Mouse (Mus musculus) heart, postnatal 0 days (tissue): ENCODE measurements around the gene Rbfox3. TPM values are rescaled to one million over a fixed set of nuclear protein-coding genes. Genes with fewer than 3 reads are reported as not detected.
A peak's percentile ranks its signal among the peaks of the same experiment; 100 is the strongest.

Experiments
- ATAC-seq: fragments of 200-750 bp; cut with Nextera tagmentation; 2 replicates; pipeline ENCODE4 v1.8.0; 2017; ENCODE audit warnings: low read depth, moderate number of reproducible peaks, moderate library complexity; ENCODE audit not compliant: insufficient read depth
- DNase-seq: peaks from one replicate; pipeline ENCODE4 v3.0.0-alpha.2; 2016; ENCODE audit warnings: low spot score
- H3K27ac ChIP-seq: fragments of 300-500 bp; sonication (generic); 2 replicates; pipeline ENCODE4 v1.5.1; 2014; ENCODE audit warnings: low read depth, mild to moderate bottlenecking
- H3K27me3 ChIP-seq: fragments of 300-500 bp; sonication (generic); 2 replicates; pipeline ENCODE4 v1.6.1; 2014; ENCODE audit warnings: low read length, mixed read lengths; ENCODE audit not compliant: control insufficient read depth, insufficient read depth
- H3K36me3 ChIP-seq: fragments of 300-500 bp; sonication (generic); replicated peaks from 2 replicates; pipeline ENCODE4 v1.6.1; 2014; ENCODE audit warnings: low read length, mixed read lengths; ENCODE audit not compliant: control insufficient read depth, insufficient read depth
- H3K4me1 ChIP-seq: fragments of 300-500 bp; sonication (generic); 2 replicates; pipeline ENCODE4 v1.6.1; 2014; ENCODE audit warnings: antibody characterized with exemption; ENCODE audit not compliant: control insufficient read depth, insufficient read depth
- H3K4me2 ChIP-seq: fragments of 300-500 bp; sonication (generic); 2 replicates; pipeline ENCODE4 v1.6.1; 2014; ENCODE audit warnings: low read depth, mild to moderate bottlenecking, low read length, moderate library complexity
- H3K4me3 ChIP-seq: fragments of 300-500 bp; sonication (generic); 2 replicates; pipeline ENCODE4 v1.5.1; 2014; ENCODE audit warnings: low read depth, low read length
- H3K9ac ChIP-seq: fragments of 300-500 bp; sonication (generic); replicated peaks from 2 replicates; pipeline ENCODE4 v1.6.1; 2014; ENCODE audit warnings: low read depth, low read length, mixed read lengths
- H3K9me3 ChIP-seq: fragments of 300-500 bp; sonication (generic); replicated peaks from 2 replicates; pipeline ENCODE4 v1.6.1; 2016; ENCODE audit warnings: low read length; ENCODE audit not compliant: control insufficient read depth
- CTCF ChIP-seq: IDR thresholded peaks from 2 replicates; pipeline ENCODE4 v1.5.1; 2016; ENCODE audit warnings: antibody characterized with exemption, control low read depth, low read depth
- EP300 ChIP-seq: IDR thresholded peaks from 2 replicates; pipeline ENCODE4 v1.6.1; 2016; ENCODE audit warnings: antibody characterized with exemption, low read depth
- WGBS: fragments of 180-500 bp; shearing (Covaris S2); extraction: QIAGEN DNeasy Blood & Tissue Kit; methylation state at CpG from one replicate; pipeline ENCODE4 v1.1.7; 2014; 5-methylcytosine and 5-hydroxymethylcytosine counted together
- microRNA-seq: library from miRNA; unstranded; fragments of <30 nt; microRNA quantifications from one replicate; pipeline ENCODE4, GENCODE M21; 2016
- polyA plus RNA-seq: library from polyadenylated mRNA; unstranded; fragments of >200 nt; fragmentation: Nextera tagmentation; extraction: Ambion mirVana; gene quantifications from 2 replicates; pipeline ENCODE4 v1.2.1, GENCODE M21; 2015
- total RNA-seq: library from RNA; depleted of rRNA; stranded (reverse); fragments of >200 nt; gene quantifications from 2 replicates; pipeline ENCODE4 v1.2.3, GENCODE M21; 2014; ENCODE audit warnings: low replicate concordance; rRNA removed

Rbfox3 gene
- total and polyA plus RNA-seq, 2 experiments from 2014 or later, result 0.08 to 1.2 TPM

DNA sequence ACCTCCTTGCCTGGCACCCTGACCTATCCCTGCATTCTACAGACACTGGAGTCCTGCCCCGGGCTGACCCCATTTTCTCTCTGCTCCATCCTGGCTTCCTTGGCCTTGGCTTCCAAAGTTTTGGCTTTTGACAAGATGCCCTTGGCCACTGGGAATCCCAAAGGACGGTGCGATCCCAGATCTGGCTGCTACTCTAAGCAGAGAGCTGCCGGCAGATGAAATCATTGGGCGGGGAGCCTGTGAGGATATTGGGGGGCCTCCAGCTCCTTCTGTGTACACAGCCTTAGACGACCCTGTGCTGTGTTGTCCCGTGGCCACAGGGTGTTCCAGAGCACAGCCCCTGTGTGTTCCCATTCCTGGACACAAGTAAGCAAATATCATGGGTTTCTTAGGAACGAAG is 463.0 kb downstream of the Rbfox3 start:
- H3K9me3 ChIP-seq, result no peaks in the 10 kb centered on the region
- H3K9ac ChIP-seq, result no peak overlapping the region
- H3K4me1 ChIP-seq, result no peaks in the 10 kb centered on the region
- no peaks in the 10 kb centered on the region; the same call in 1 of the 2 replicates for H3K27me3 ChIP-seq
- no peak for DNase-seq
- no peak overlapping the region for H3K4me3 ChIP-seq
- 0 out of 2 replicates have a peak, but pooled peaks cover 6% of the 10 kb centered on the region for H3K36me3 ChIP-seq
- no peak overlapping the region for H3K4me2 ChIP-seq
- H3K27ac ChIP-seq, result no peak overlapping the region
- no peak for TF ChIP-seq EP300
- no peak for ATAC-seq
- 79% methylated on average over 8 of the region's 8 CpGs for WGBS

- H3K4me2 ChIP-seq, result no peak overlapping the region
- TF ChIP-seq EP300 (no peak), CTCF (no peak)
- no peak for ATAC-seq
Measured at GRCm38 (mm10) chr11:118447346-118447745, 464.1 kb downstream of the Rbfox3 start.

DNA sequence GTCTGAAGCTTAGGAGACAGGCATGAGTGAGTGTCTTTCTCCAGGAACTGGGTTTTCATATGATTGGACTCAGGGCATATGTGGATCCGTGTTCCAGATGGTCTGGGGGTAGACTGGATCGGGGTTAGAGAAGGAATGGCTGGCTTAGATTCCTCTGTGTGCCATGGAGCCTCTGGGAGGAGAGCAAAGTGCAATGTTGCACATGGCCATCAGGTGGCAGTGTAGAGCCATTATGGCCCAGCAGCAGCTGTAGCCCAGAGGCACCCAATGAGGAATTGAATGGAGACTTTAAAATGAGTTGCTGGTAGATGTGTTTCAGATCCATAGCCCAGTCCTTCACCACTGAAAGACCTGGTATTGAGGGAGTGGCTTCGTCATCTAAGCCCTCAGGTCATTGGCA is 465.6 kb downstream of the Rbfox3 start:
- H3K4me3 ChIP-seq, result no peak overlapping the region
- 0 out of 2 replicates have a peak, but pooled peaks cover 6% of the 10 kb centered on the region for H3K36me3 ChIP-seq
- no peak overlapping the region for H3K4me2 ChIP-seq
- no peak overlapping the region for H3K9ac ChIP-seq
- ATAC-seq (peak; percentile 64; the same call in 1 of the 2 replicates), DNase-seq (peak; percentile 68)
- H3K27ac ChIP-seq, result no peak overlapping the region
- no peaks in the 10 kb centered on the region; the same call in 1 of the 2 replicates for H3K27me3 ChIP-seq
- TF ChIP-seq EP300, result no peak
- TF ChIP-seq CTCF, result peak; percentile 98
- no peaks in the 10 kb centered on the region for H3K9me3 ChIP-seq
- 11% methylated on average over 3 of the region's 3 CpGs for WGBS
- H3K4me1 ChIP-seq, result no peaks in the 10 kb centered on the region; the same call in 1 of the 2 replicates

More at GRCm38 (mm10) chr11:118447346-118447745, 464.1 kb downstream of the Rbfox3 start:
- Histone ChIP-seq H3K36me3 (0 out of 2 replicates have a peak, but pooled peaks cover 6% of the 10 kb centered on the region), H3K4me1 (no peaks in the 10 kb centered on the region), H3K9me3 (no peaks in the 10 kb centered on the region), H3K27me3 (no peaks in the 10 kb centered on the region; the same call in 1 of the 2 replicates), H3K4me3 (no peak overlapping the region), H3K9ac (no peak overlapping the region), H3K27ac (no peak overlapping the region)
- 57% methylated on average over 4 of the region's 4 CpGs for WGBS
- DNase-seq, result no peak

DNA sequence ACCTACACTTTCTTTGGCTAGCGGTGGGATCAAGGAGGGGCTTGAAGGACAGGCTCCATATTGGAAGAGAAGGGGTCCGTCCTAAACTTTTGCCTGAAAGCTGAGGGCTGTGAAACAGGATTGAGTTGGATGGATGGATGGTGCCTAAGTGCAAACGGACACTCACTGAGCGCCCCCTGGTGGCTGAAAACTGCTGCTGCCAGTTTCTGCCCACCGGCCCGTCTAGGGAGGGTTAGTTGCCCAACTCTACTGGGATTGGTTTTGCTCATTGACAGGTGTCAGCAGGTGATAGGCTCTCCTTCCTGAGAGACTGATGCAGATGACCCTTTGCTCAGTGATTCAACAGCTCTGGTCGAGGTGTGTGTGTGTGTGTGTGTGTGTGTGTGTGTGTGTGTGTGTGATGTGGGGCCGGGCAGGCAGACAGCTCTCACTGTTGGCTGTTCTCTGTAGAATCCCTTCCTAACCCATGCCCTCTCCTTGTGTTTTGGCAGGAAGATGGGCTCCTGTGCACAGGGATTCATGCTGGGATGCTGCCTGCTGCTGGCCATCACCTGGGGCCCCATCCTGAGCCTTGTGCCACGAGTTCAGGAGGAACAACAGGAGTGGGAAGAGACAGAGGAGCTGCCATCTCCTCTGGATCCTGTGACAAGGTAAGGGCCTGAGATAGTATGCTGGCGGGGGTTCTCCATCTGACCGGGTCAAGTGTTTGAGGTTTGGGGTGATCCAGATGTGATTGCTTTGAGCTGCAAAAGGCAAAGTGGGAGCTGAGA is 468.0 kb downstream of the Rbfox3 start:
- peak; percentile 66; the same call in 1 of the 2 replicates for ATAC-seq
- Histone ChIP-seq H3K9me3 (no peaks in the 10 kb centered on the region), H3K4me1 (peaks cover 7% of the 10 kb centered on the region; the same call in 1 of the 2 replicates), H3K4me3 (no peak overlapping the region), H3K36me3 (0 out of 2 replicates have a peak, but pooled peaks cover 5% of the 10 kb centered on the region), H3K27me3 (no peaks in the 10 kb centered on the region; the same call in 1 of the 2 replicates), H3K4me2 (no peak overlapping the region), H3K9ac (no peak overlapping the region), H3K27ac (no peak overlapping the region)
- DNase-seq, result peak; percentile 74
- WGBS, result 30% methylated on average over 11 of the region's 11 CpGs
- peak; percentile 87 for TF ChIP-seq CTCF
- TF ChIP-seq EP300, result no peak

DNA sequence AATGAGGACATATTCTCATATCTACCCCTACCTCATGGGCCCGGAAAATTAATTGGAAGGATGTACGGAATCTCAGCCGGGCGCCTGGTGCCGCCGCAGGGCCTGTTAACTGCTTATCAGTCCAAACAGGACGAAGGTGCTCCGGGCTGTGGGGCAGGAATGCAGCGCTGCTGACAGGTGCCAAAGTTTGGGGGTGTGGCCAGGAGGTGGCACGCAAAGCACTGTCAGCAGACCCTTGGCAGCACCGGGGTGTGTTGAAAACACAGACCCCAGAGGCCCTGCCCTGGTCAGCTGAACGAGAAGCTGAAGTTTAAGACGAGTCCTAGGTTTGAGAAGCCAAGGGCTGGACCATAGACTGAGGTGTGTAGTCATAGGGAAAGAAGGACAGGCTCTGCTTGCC is 468.7 kb downstream of the Rbfox3 start:
- no peak for ATAC-seq
- Histone ChIP-seq H3K9me3 (no peaks in the 10 kb centered on the region), H3K4me1 (peaks cover 7% of the 10 kb centered on the region; the same call in 1 of the 2 replicates), H3K9ac (no peak overlapping the region), H3K4me3 (no peak overlapping the region), H3K36me3 (no peaks in the 10 kb centered on the region), H3K27me3 (no peaks in the 10 kb centered on the region; the same call in 1 of the 2 replicates), H3K4me2 (no peak overlapping the region), H3K27ac (no peak overlapping the region)
- no peak for TF ChIP-seq EP300
- TF ChIP-seq CTCF, result no peak
- DNase-seq, result no peak
- 27% methylated on average over 13 of the region's 13 CpGs for WGBS

Small RNAs within 50 kb of the gene (microRNA-seq; reads per million reads assigned to microRNA genes)
- gene Gm25040, result not detected

Other genes starting within 250 kb of the Rbfox3 start
- not detected in 2 replicates for gene Enpp7, start 76.6 kb upstream of the Rbfox3 start, total RNA-seq
- gene Enpp7, start 76.6 kb upstream of the Rbfox3 start, polyA plus RNA-seq, result not detected in 2 replicates
- 1.8 and 13.0 TPM in 2 replicates for gene Cbx2, start 111.4 kb upstream of the Rbfox3 start, total RNA-seq
- 5.7 and 5.8 TPM in 2 replicates for gene Cbx2, start 111.4 kb upstream of the Rbfox3 start, polyA plus RNA-seq
- 1.6 and 3.2 TPM in 2 replicates for gene Cbx8, start 129.4 kb upstream of the Rbfox3 start, total RNA-seq
- 5.1 and 7.0 TPM in 2 replicates for gene Cbx8, start 129.4 kb upstream of the Rbfox3 start, polyA plus RNA-seq
- 12.1 and 23.1 TPM in 2 replicates for gene Cbx4, start 174.6 kb upstream of the Rbfox3 start, total RNA-seq
- 6.8 and 8.2 TPM in 2 replicates for gene Cbx4, start 174.6 kb upstream of the Rbfox3 start, polyA plus RNA-seq